Mouse (Mus musculus) activated CD4-positive, CD25-positive, alpha-beta regulatory T cell, adult 4 months (primary cell): ENCODE data around the gene Asic5. TPM values are rescaled to one million over a fixed set of nuclear protein-coding genes. Genes with fewer than 3 reads are reported as not detected.

Source experiments
- ATAC-seq: one replicate; pipeline ENCODE4 v1.8.0; 2017
- polyA plus RNA-seq, 2 experiments: library from polyadenylated mRNA; unstranded; fragments of 100-300 nt; shearing (Covaris generic); gene quantifications; one replicate each; pipeline ENCODE4 v1.2.1; 2017

The Asic5 gene
- polyA plus RNA-seq, 2 experiments from 2014 or later, result not detected

GRCm38 (mm10) chr3:82014148-82014703 is 32.1 kb downstream of the Asic5 start:
- ATAC-seq, result no peak

DNA sequence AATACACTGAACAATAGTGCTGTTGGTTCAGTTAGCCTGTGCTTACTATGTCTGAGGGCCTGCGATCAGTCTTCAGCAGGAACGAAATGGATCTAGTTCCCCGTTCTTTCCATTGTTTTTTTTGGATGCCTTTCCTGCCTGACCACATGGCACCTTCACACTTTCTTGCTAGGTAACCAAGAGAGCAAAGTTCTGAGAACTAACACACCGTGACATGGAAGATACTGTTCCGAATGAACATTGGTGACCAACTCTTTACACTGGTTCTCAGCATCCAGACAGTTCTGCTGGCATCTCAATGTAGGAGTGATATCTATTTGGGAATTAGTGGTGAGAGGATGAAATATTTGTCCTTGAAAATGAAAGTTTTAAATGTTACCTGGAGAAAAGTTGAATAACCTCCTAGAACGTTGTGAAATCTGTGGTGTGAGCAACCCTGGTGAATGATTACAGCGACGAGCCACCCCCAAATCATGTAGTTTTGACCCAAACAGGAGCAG is 40.4 kb downstream of the Asic5 start:
- ATAC-seq, result no peak

GRCm38 (mm10) chr3:82023065-82023464 is 41.0 kb downstream of the Asic5 start:
- ATAC-seq, result no peak

DNA sequence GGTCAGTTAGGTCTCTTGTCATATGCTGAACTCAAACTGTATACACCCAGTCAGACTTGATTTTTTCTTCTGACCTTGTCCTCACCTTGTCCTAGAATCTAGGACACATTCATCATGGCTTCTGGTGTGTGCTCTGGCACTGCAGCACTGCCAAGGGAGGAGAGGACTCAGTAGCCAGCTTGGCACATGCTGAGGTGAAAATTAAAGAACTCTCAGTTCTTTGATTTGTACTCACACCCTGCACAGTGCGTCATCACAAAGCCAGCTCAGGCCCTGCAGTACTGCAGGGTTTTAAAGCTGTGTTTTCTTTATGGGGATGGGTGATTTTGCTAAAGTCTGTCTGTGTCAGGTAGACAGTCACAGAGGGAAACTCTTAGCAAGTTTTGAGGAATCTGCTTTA is 45.2 kb downstream of the Asic5 start:
- no peak for ATAC-seq

DNA sequence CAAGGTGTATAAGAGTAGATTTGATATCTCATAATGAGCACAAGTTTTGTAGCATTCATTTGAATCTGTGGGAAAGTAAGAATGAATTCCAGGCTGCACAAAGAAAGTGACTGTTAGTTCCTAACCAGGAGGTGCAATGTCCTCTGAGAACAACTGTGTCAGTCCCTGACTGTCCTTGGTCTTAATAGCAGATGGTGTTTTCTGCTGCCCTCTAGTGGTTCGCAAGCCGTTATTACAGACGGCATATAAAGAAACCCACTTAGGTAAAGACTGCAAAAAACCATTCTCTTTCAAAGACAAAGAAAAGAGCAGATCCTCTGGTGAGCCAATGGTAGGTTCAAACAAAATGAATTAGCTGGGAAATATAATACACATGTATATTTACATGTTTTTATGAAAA is 47.1 kb downstream of the Asic5 start:
- peak; percentile 75 for ATAC-seq

- ATAC-seq, result no peak
These were observed 48.1 kb downstream of the Asic5 start for GRCm38 (mm10) chr3:82030008-82030748.

- ATAC-seq, result no peak
These were observed 54.4 kb downstream of the Asic5 start for GRCm38 (mm10) chr3:82036262-82037044.

GRCm38 (mm10) chr3:82043676-82044075 is 61.6 kb downstream of the Asic5 start:
- ATAC-seq, result no peak

DNA sequence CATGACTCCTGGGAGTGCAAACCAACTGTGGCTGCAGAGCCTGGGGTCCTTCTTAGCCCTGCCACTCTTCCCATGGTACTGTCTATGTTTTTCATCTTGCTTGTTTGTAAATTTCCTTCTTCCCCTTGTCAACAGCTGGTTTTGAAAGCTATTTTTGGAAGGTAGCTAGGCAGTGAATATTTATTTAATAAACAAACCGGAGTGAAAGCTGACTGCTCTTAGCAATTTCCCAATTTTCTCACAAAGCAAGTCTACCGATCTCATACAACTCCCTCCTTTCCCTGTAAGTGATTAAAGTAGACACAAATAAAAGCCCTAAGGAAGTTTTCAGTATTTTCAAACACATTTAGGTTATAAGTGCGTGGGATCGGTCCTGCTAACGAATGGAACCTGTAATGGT is 62.8 kb downstream of the Asic5 start:
- no peak for ATAC-seq

DNA sequence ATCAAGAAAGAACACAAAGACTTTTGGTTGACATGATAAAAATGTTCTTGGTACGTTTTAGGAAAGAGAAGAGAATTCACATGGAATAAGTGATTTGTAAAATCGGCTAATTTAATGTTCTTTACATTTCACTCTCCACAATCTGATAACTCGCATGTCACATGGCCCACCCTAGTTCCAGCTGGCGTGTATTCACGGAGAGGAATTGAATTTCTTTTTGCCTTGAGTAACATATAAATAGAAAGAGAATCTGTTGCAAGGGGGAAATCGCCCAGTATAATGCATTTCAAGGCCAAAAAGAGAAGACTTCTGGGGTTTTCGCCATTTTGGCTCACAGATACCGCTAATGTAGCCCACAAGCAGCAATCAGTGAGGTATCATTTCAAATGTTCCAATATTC is 64.0 kb downstream of the Asic5 start:
- ATAC-seq, result no peak

DNA sequence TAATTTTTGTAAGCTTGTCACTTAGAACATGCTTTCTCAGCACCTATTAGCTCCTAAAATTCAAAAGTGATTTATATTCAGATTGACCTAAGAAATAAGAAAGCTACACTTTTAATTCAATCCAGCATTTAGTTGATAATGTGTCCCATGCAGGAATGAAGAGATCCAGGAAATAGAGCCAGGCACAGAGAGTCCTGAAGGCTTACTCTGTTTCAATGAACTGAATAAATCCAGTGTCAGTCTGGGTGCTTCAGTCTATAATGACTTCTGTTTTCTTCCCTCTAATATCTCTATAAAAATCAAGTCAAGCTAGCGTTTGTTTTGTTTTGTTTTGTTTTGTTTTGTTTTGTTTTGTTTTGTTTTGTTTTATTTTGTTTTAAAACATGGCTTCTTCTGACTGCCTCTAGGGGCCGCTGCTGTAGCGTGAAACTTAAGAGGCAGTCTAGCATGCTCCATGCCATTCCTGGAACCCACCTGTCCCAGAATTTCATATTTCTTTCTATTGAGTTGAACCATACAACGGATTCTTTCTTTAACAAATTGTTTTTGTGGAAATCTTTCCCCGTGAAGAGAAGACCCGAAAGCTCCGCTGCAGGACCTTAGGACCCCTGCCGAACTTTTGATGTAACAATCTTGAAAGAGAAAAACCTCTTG is 65.1 kb downstream of the Asic5 start:
- peak; percentile 54 for ATAC-seq

DNA sequence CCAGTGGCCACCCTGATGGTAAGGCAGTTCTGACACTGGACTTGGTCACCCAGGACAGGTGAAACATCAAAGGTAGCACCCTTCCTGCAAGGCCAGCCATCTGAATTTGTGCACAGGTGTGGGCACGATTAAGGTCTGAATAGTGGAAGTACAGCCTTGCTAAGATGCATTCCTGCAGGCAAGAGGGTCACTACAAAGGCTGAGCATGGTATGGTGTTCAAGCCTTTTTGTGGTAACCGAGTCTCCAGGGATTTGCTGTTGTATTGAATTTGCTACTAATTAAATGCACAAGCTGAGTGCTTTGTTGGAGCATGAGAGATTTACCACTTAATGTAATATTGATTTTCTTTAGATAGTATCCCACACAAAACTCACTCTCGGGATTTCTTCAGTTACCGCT is 66.0 kb downstream of the Asic5 start:
- ATAC-seq, result no peak

GRCm38 (mm10) chr3:82048681-82049080 is 66.6 kb downstream of the Asic5 start:
- ATAC-seq, result no peak

DNA sequence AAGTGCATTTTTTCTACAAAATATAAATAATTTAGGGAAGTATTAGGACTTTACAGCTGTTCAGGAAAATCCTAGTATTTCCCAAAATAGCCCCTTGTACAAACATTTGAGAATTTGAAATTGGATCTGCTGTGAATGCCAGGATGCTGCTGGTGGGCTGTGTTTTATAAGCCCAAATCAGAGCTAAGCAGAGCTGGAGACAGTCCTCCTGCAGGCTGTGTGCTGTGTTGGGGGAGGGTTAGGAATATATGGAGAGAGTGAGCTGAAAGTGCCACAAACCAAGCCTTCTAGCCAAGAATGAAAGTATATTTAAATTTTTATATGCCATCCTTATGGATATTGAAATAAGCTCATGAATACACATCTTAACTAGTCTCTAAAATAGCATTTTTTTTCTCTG is 69.4 kb downstream of the Asic5 start:
- ATAC-seq, result no peak

- no peak for ATAC-seq
These were observed 69.9 kb downstream of the Asic5 start for GRCm38 (mm10) chr3:82052029-82052428.

- ATAC-seq, result no peak
These were observed 72.3 kb downstream of the Asic5 start for GRCm38 (mm10) chr3:82054283-82054974.

GRCm38 (mm10) chr3:82057201-82057600 is 75.1 kb downstream of the Asic5 start:
- no peak for ATAC-seq

- ATAC-seq, result no peak
These were observed 79.5 kb downstream of the Asic5 start for GRCm38 (mm10) chr3:82061402-82062180.

- no peak for ATAC-seq
These were observed 85.7 kb downstream of the Asic5 start for GRCm38 (mm10) chr3:82067830-82068229.
